Mouse (Mus musculus) kidney, adult 2 months (tissue): ENCODE data around the gene Tet3.

Experiments used
- CTCF ChIP-seq: fragments of 200-500 bp; conservative IDR thresholded peaks from 2 replicates; pipeline ENCODE4 v1.5.1; 2011; ENCODE audit warnings: low read depth, mild to moderate bottlenecking, control low read depth, low read length, moderate library complexity, mixed read lengths; ENCODE audit not compliant: insufficient read depth, insufficient read length
- POLR2A ChIP-seq: fragments of 200-500 bp; IDR thresholded peaks from one replicate; pipeline ENCODE4 v1.6.1; 2011; ENCODE audit warnings: low read depth, low read length, control low read depth

- TF ChIP-seq CTCF: no peak
- no peak for TF ChIP-seq POLR2A
Observed at GRCm38 (mm10) chr6:83427968-83428731, 30.7 kb downstream of the Tet3 start.
